Mouse (Mus musculus) thymus, adult 2 months (tissue): ENCODE measurements at regions not wholly inside any gene's neighbourhood (a gene's known extent, or its start where the extent isn't known, plus 50 kb on each side); places are given as distances from the start of the nearest gene placed in this dataset.

Experiments used
- CTCF ChIP-seq: fragments of 200-500 bp; IDR thresholded peaks from 2 replicates; pipeline ENCODE4 v1.5.1; 2012; ENCODE audit warnings: mild to moderate bottlenecking, control low read depth, low read length, moderate library complexity, borderline replicate concordance; ENCODE audit not compliant: control insufficient read depth, poor library complexity, insufficient read depth; ENCODE audit errors: extremely low read depth
- POLR2A ChIP-seq: fragments of 200-500 bp; IDR thresholded peaks from 2 replicates; pipeline ENCODE4 v1.6.1; 2012; ENCODE audit warnings: mild to moderate bottlenecking, low read length, control low read depth, moderate library complexity; ENCODE audit not compliant: control insufficient read depth, poor library complexity, insufficient read depth; ENCODE audit errors: extremely low read depth

DNA sequence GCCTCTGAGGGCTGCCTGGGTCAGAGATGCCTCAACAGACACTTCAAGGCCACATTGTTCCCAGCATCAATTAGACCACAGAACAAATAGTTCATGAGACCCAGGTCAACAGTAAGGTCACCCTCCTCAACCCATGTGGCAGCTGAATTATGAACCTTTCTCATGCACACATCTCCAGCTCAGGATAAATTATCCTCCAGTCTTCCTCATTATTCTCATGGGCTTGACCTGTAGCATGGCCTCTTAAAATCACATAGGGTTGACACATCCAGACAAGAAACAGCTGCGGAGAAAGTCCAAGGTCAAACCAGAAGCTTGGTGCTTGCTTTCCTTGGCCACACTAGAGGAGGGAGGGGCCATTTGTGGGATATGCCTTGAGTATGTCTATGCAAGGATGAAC, 256.4 kb upstream of the Dynlrb2 start:
- TF ChIP-seq CTCF = no peak
- TF ChIP-seq POLR2A = no peak
